Mouse (Mus musculus) gastrocnemius, adult 2 months (tissue): ENCODE measurements around the gene Cox4i2. TPM values are rescaled to one million over a fixed set of nuclear protein-coding genes. Genes with fewer than 3 reads are reported as not detected.
A peak's percentile ranks its signal among the peaks of the same experiment; 100 is the strongest.

ENCODE experiments used
- DNase-seq: peaks from one replicate; pipeline ENCODE4 v3.0.0; 2022
- H3K27ac ChIP-seq: fragments of 200-600 bp; 2 replicates; pipeline ENCODE4 v1.8.1; 2022; ENCODE audit warnings: mild to moderate bottlenecking
- H3K4me3 ChIP-seq: fragments of 200-600 bp; 2 replicates; pipeline ENCODE4 v1.8.1; 2022; ENCODE audit warnings: mild to moderate bottlenecking, moderate library complexity
- CTCF ChIP-seq: fragments of 200-600 bp; IDR thresholded peaks from 2 replicates; pipeline ENCODE4 v1.8.1; 2022; ENCODE audit warnings: antibody characterized with exemption, mild to moderate bottlenecking, moderate library complexity
- intact Hi-C: fragments of 180-260 bp; cut with DNase I; formaldehyde crosslinking; loops from one replicate; pipeline ENCODE4 v1.15.1; 2025
- total RNA-seq, 2 experiments: library from RNA; stranded (reverse); gene quantifications; 2 replicates each; pipeline ENCODE4 v1.2.3; 2021

Cox4i2 gene
- total RNA-seq, 2 experiments from 2014 or later, result 2.0 to 4.2 TPM

GRCm38 (mm10) chr2:152737306-152738221 is 16.4 kb upstream of the Cox4i2 start:
- H3K27ac ChIP-seq, result peak overlapping the region; percentile 94
- DNase-seq, result peak; percentile 48
- H3K4me3 ChIP-seq, result peak overlapping the region; percentile 76
- no peak for TF ChIP-seq CTCF
- intact Hi-C loops, result loop anchor here (5.0 kb wide), 1 partner anchor 50 kb away; no protein-coding TSS in a partner anchor

DNA sequence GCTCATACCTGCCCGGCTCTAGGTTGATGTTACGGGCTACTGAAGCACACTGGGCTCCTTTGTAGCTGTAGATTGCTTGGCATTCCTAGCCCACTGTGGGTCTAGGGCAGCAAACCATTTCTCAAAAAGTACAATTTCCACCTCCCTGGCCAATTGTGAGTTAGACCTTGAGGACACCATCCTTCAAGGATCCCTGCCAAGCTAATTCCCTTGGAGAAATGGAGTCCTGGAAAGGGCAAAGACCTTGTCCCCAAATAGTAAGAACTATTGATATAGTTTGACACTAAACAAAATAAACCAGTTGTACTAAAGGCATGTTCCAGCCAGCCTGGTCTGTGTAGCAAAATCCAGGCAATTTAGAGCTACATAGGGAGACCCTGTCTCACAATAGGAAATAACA is 15.6 kb upstream of the Cox4i2 start:
- Histone ChIP-seq H3K27ac (peak overlapping the region; percentile 94), H3K4me3 (peak overlapping the region; percentile 76)
- TF ChIP-seq CTCF, result no peak
- no peak for DNase-seq
- intact Hi-C loops, result loop anchor here (5.0 kb wide), 1 partner anchor 49 kb away; no protein-coding TSS in a partner anchor

DNA sequence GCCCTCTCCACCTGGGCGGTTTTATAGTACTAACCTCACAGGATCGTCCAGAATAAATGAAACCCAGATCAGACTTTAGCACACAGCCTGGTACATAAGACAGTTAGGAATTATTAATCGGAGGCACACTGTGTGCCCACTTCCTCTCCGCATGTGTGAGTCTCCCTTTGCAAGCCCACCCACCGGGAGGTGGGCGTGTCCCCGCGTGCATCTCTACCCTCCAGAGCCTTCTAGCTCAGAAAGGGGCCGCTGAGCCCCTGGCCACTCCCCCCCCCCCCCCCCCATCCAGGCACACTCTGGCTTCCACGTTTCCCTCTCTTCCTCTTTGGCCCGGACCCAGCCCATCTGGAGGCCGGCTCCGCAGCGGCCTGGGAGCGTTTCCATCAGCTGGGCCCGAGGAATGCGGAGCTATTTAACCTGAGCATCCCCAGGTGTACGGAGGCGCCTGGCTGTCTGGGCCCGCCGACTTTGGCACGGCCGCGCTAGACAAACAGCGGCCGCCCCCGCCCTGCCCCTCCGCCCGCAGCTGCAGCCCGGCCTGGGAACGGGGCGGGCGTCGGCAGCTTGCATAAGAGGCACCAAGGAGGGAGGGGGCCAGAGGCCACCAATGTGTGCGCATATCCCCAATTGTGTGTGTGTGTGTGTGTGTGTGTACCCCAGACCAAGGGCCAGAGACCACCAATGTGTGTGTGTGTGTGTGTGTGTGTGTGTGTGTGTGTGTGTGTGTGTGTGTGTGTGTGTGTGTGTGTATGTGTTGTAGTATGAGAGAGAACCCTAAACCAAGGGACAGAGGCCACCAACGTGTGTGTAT is 14.7 kb upstream of the Cox4i2 start:
- Histone ChIP-seq H3K27ac (peak overlapping the region; percentile 94), H3K4me3 (peak overlapping the region; percentile 76)
- no peak for TF ChIP-seq CTCF
- DNase-seq, result peak; percentile 87
- intact Hi-C loops, result loop anchor here (1.0 to 5.0 kb wide), 2 partner anchors 32 to 48 kb away; no protein-coding TSS in a partner anchor

DNA sequence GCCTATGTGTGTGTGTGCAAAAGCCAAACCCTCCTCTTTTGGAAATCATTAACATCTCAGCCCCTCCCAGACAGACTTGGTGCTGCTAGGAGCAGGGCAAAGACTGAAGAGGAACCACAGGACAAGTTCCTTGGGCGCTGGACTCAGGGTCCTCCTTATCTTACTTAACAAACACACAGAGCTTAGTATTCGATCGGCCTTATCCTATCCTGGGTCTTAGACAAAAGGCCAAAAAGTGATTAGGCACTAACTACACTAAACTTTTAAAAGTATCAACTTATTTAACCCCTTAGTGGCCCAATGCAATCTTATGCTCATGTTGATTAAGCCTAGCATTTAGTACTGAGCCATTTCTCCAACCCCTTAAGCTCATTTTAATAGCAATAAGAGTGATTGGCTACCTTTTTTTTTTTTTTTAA is 14.1 kb upstream of the Cox4i2 start:
- intact Hi-C loops, result loop anchor here (1.0 to 5.0 kb wide), 2 partner anchors 33 to 47 kb away; no protein-coding TSS in a partner anchor
- TF ChIP-seq CTCF, result no peak
- H3K4me3 ChIP-seq, result peak overlapping the region; percentile 76

DNA sequence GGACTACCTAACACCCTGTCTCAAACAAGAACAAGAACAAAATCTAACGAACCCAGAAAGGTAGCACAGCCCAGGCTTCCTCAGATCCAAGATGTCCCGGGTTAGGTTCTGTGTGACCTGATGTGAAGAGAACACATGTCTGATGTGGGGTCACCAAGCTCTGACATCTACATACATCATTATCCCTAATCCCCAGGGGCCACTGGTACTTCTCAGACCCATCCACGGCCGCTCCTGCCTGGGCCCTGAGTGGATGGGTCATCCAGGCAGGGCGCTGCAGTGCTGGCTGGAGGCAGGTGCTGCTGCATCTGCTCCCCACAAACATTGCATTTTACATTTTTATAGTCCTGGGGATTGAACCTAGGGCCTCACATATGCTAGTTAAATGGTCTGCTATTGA is 13.5 kb upstream of the Cox4i2 start:
- Histone ChIP-seq H3K4me3 (no peak overlapping the region), H3K27ac (peak overlapping the region; percentile 94)
- no peak for DNase-seq
- intact Hi-C loops, result no loop called here
- no peak for TF ChIP-seq CTCF

More for the DNA sequence above, 14.1 kb upstream of the Cox4i2 start:
- DNase-seq, result no peak
- H3K27ac ChIP-seq, result peak overlapping the region; percentile 94

GRCm38 (mm10) chr2:152741153-152742041 is 12.6 kb upstream of the Cox4i2 start:
- intact Hi-C loops, result loop anchor here (1.0 to 2.0 kb wide), 2 partner anchors 45 to 89 kb away; partner anchors contain the start of gene Bcl2l1
- TF ChIP-seq CTCF, result no peak
- Histone ChIP-seq H3K4me3 (peak overlapping the region; percentile 37), H3K27ac (peak overlapping the region; percentile 94)
- peak; percentile 59 for DNase-seq

DNA sequence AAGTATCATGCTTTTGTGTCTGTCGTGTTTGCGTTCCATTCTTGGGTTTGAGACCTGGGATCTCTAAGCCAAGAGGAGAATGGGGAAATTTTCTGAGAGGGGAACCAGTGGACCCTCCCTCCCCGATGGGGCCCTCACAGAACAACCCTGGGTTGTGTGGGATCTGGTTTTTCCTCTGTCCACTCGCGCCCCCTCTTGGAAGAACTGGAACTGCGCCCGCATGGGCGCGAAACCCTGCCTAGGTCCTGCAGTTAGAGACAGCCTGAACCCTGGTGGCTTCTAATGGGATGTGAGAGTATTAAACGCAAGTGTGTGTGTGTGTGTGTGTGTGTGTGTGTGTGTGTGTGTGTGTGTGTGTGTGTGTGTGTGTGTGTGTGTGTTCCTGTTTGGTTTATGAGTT is 11.5 kb upstream of the Cox4i2 start:
- peak; percentile 61 for TF ChIP-seq CTCF
- DNase-seq, result peak; percentile 65
- Histone ChIP-seq H3K27ac (peak overlapping the region; percentile 94), H3K4me3 (no peak overlapping the region)
- intact Hi-C loops, result loop anchor here (1.0 to 2.0 kb wide), 2 partner anchors 46 to 88 kb away; partner anchors contain the start of gene Bcl2l1

DNA sequence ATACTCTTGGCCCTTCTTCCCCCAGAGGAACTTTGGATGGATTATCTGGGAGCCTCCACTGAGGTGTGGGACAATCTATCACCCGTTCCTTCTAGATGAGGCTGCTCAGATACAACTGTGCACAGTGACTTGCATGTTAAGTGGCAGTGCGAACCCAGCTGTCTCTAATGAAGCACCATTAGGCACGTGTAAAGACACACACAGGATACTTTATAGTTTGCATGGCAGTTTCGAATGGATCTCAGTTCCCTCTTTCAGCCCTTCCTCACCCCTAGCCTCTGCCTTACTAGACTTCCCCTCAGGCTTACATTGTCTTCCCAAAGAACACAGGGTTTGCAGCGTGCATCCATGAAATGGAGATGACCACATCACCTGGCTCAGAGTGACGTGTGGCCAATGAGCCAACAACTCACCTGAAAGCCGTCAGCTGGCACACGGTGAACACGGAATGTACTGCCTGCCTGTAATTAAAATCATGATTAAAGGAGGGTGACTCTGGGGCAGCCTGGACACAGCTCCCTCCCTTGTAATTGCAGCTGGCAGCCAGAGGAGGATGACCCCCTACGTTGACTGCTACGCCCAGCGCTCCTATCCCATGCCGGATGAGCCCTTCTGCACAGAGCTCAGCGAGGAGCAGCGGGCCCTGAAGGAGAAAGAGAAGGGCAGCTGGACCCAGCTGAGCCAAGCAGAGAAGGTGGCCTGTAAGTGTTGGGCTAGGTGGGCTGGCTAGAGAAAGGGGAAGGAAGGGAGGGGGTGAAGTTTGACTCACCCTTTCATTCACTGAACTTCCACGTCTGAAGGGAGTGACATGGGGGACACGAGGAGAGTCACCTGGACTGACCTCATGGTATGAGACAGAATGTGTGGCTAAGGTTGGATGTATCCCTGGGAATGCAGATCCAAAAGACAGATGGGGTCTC is 2.8 kb downstream of the Cox4i2 start:
- H3K4me3 ChIP-seq, result no peak overlapping the region
- DNase-seq, result no peak
- intact Hi-C loops, result no loop called here
- TF ChIP-seq CTCF, result no peak
- H3K27ac ChIP-seq, result no peak overlapping the region

DNA sequence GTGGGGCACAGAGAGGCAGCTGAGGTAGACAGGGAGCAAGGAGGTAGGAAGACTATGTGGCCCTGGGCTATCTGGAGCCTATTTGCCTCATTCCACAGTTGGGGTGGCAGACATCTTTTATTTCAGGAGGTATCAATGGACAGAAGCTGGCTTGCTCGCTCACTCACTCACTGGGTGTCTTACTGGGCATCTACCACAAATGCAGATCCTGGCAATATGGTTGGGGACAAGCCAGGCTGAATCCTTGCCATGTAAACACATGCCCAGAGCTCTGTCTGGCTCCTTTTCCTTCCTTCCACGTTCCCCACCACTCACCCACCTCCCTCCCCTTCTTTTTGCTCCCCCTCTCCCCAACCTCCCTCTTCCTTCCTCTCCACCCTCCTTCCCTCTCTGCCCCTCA is 3.5 kb downstream of the Cox4i2 start:
- no peak for DNase-seq
- H3K4me3 ChIP-seq, result no peak overlapping the region
- TF ChIP-seq CTCF, result no peak
- intact Hi-C loops, result no loop called here
- H3K27ac ChIP-seq, result no peak overlapping the region

DNA sequence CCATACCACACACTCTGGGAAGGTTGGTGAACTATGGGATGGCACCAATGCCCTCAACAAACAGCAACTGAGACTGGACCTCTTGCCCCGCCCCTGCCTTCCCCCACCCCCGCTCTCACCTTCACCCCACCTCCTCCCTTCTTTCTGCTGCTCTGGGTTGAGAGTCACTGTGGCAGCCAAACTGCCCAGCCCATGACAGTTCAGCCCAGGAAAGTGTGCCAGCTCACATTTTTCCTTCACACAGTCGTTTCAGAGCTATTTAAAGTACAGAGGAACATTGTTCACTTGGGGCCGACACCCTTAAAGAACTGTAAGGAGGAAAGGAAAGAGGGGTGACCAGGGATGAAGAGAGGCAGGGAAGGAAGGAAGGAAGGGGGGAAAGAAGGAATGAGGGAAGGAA is 4.4 kb downstream of the Cox4i2 start:
- no peak for DNase-seq
- no peak for TF ChIP-seq CTCF
- H3K4me3 ChIP-seq, result no peak overlapping the region
- H3K27ac ChIP-seq, result no peak overlapping the region
- intact Hi-C loops, result no loop called here

GRCm38 (mm10) chr2:152763310-152763709 is 9.3 kb downstream of the Cox4i2 start:
- intact Hi-C loops, result no loop called here
- Histone ChIP-seq H3K4me3 (no peak overlapping the region), H3K27ac (no peak overlapping the region)
- TF ChIP-seq CTCF, result no peak
- DNase-seq, result no peak
